Mouse (Mus musculus) E14TG2a.4 (cell line): ENCODE data around the gene Tmem86a.

Experiments
- CTCF ChIP-seq: conservative IDR thresholded peaks from 2 replicates; pipeline ENCODE4 v1.5.1; 2014; ENCODE audit warnings: low read length
- NANOG ChIP-seq: IDR thresholded peaks from 2 replicates; pipeline ENCODE4 v1.6.1; 2014; ENCODE audit warnings: borderline replicate concordance, low read length, mixed read lengths

GRCm38 (mm10) chr7:47076729-47077128 is 26.3 kb downstream of the Tmem86a start:
- TF ChIP-seq NANOG (no peak), CTCF (no peak)
